Mouse (Mus musculus): ENCODE measurements around the gene Mdfic. TPM values are rescaled to one million over a fixed set of nuclear protein-coding genes. Genes with fewer than 3 reads are reported as not detected.

Mdfic gene
- total RNA-seq, 1 experiment: 8.1 TPM

GRCm38 (mm10) chr6:15745313-15745712 is 24.9 kb downstream of the Mdfic start:
- Histone ChIP-seq H3K4me3 (ENCODE audit: insufficient read depth in 1 of 2, low read depth in 1 of 2, low read length in 2 of 2, poor library complexity in 1 of 2, severe bottlenecking in 1 of 2) (no peak overlapping the region), H3K9ac (ENCODE audit: insufficient read depth, low read depth, low read length, poor library complexity, severe bottlenecking) (no peak overlapping the region), H3K27ac (ENCODE audit: insufficient read depth, low read depth, low read length, poor library complexity, severe bottlenecking) (no peak overlapping the region), H3K9me3 (ENCODE audit: control insufficient read depth, insufficient read depth, low read depth, low read length) (no peaks in the 10 kb centered on the region), H3K36me3 (ENCODE audit: control insufficient read depth, insufficient read depth, low read length, poor library complexity, severe bottlenecking) (no peaks in the 10 kb centered on the region), H3K4me1 (ENCODE audit: control insufficient read depth in 2 of 2, insufficient read depth in 2 of 2, low read length in 2 of 2, poor library complexity in 1 of 2) (peaks cover 2% of the 10 kb centered on the region in 2 experiments; a peak in 1 of 4 replicates)
- DNase-seq (ENCODE audit: low read depth, low spot score): no peak
- TF ChIP-seq MAFK (IDR thresholded peaks at IDR 0.05; ENCODE audit: insufficient read depth, low read depth, low read length) (no peak), CHD2 (IDR thresholded peaks at IDR 0.05; ENCODE audit: low read depth, low read length) (no peak), HCFC1 (IDR thresholded peaks at IDR 0.05; ENCODE audit: borderline replicate concordance, insufficient read depth, low read length) (no peak), ZC3H11A (IDR thresholded peaks at IDR 0.05; ENCODE audit: borderline replicate concordance, low read depth, low read length) (no peak), ZNF384 (IDR thresholded peaks at IDR 0.05; ENCODE audit: low read depth, low read length) (no peak)
- in situ Hi-C loops (cut with MboI; ENCODE audit: low sequenced_read_pairs in 2 of 2, unreplicated experiment in 2 of 2): no loop called here

GRCm38 (mm10) chr6:15745891-15746290 is 25.4 kb downstream of the Mdfic start:
- H3K27ac ChIP-seq (ENCODE audit: insufficient read depth, low read depth, low read length, poor library complexity, severe bottlenecking): no peak overlapping the region
- no peaks in the 10 kb centered on the region for H3K36me3 ChIP-seq (ENCODE audit: control insufficient read depth, insufficient read depth, low read length, poor library complexity, severe bottlenecking)
- no peaks in the 10 kb centered on the region for H3K9me3 ChIP-seq (ENCODE audit: control insufficient read depth, insufficient read depth, low read depth, low read length)
- in situ Hi-C loops (cut with MboI; ENCODE audit: low sequenced_read_pairs in 2 of 2, unreplicated experiment in 2 of 2): no loop called here
- H3K4me3 ChIP-seq (ENCODE audit: insufficient read depth in 1 of 2, low read depth in 1 of 2, low read length in 2 of 2, poor library complexity in 1 of 2, severe bottlenecking in 1 of 2): no peak overlapping the region
- no peak for DNase-seq (ENCODE audit: low read depth, low spot score)
- no peak overlapping the region for H3K9ac ChIP-seq (ENCODE audit: insufficient read depth, low read depth, low read length, poor library complexity, severe bottlenecking)
- H3K4me1 ChIP-seq (ENCODE audit: control insufficient read depth in 2 of 2, insufficient read depth in 2 of 2, low read length in 2 of 2, poor library complexity in 1 of 2): peaks cover 2% of the 10 kb centered on the region in 2 experiments; a peak in 1 of 4 replicates
- no peak for TF ChIP-seq ZNF384 (IDR thresholded peaks at IDR 0.05; ENCODE audit: low read depth, low read length)
- TF ChIP-seq HCFC1 (IDR thresholded peaks at IDR 0.05; ENCODE audit: borderline replicate concordance, insufficient read depth, low read length): no peak
- TF ChIP-seq CHD2 (IDR thresholded peaks at IDR 0.05; ENCODE audit: low read depth, low read length): no peak
- TF ChIP-seq MAFK (IDR thresholded peaks at IDR 0.05; ENCODE audit: insufficient read depth, low read depth, low read length): no peak
- TF ChIP-seq ZC3H11A (IDR thresholded peaks at IDR 0.05; ENCODE audit: borderline replicate concordance, low read depth, low read length): no peak

- in situ Hi-C loops (cut with MboI; ENCODE audit: low sequenced_read_pairs in 2 of 2, unreplicated experiment in 2 of 2): no loop called here
- H3K27ac ChIP-seq (ENCODE audit: insufficient read depth, low read depth, low read length, poor library complexity, severe bottlenecking): no peak overlapping the region
- H3K9me3 ChIP-seq (ENCODE audit: control insufficient read depth, insufficient read depth, low read depth, low read length): no peaks in the 10 kb centered on the region
- no peak overlapping the region for H3K4me3 ChIP-seq (ENCODE audit: insufficient read depth in 1 of 2, low read depth in 1 of 2, low read length in 2 of 2, poor library complexity in 1 of 2, severe bottlenecking in 1 of 2)
- DNase-seq (ENCODE audit: low read depth, low spot score): no peak
- H3K9ac ChIP-seq (ENCODE audit: insufficient read depth, low read depth, low read length, poor library complexity, severe bottlenecking): no peak overlapping the region
- no peak for TF ChIP-seq ZC3H11A (IDR thresholded peaks at IDR 0.05; ENCODE audit: borderline replicate concordance, low read depth, low read length)
- no peak for TF ChIP-seq HCFC1 (IDR thresholded peaks at IDR 0.05; ENCODE audit: borderline replicate concordance, insufficient read depth, low read length)
- TF ChIP-seq CHD2 (IDR thresholded peaks at IDR 0.05; ENCODE audit: low read depth, low read length): no peak
- H3K36me3 ChIP-seq (ENCODE audit: control insufficient read depth, insufficient read depth, low read length, poor library complexity, severe bottlenecking): no peaks in the 10 kb centered on the region
- peaks cover 2% of the 10 kb centered on the region in 2 experiments; a peak in 1 of 4 replicates for H3K4me1 ChIP-seq (ENCODE audit: control insufficient read depth in 2 of 2, insufficient read depth in 2 of 2, low read length in 2 of 2, poor library complexity in 1 of 2)
Observed at GRCm38 (mm10) chr6:15747396-15748155, 27.1 kb downstream of the Mdfic start.

- Histone ChIP-seq H3K9me3 (ENCODE audit: control insufficient read depth, insufficient read depth, low read depth, low read length) (no peaks in the 10 kb centered on the region), H3K36me3 (ENCODE audit: control insufficient read depth, insufficient read depth, low read length, poor library complexity, severe bottlenecking) (no peaks in the 10 kb centered on the region), H3K4me3 (ENCODE audit: insufficient read depth in 1 of 2, low read depth in 1 of 2, low read length in 2 of 2, poor library complexity in 1 of 2, severe bottlenecking in 1 of 2) (no peak overlapping the region), H3K4me1 (ENCODE audit: control insufficient read depth in 2 of 2, insufficient read depth in 2 of 2, low read length in 2 of 2, poor library complexity in 1 of 2) (peaks cover 2% of the 10 kb centered on the region in 2 experiments; a peak in 1 of 4 replicates), H3K27ac (ENCODE audit: insufficient read depth, low read depth, low read length, poor library complexity, severe bottlenecking) (no peak overlapping the region), H3K9ac (ENCODE audit: insufficient read depth, low read depth, low read length, poor library complexity, severe bottlenecking) (no peak overlapping the region)
- no peak for TF ChIP-seq ZC3H11A (IDR thresholded peaks at IDR 0.05; ENCODE audit: borderline replicate concordance, low read depth, low read length)
- no peak for TF ChIP-seq HCFC1 (IDR thresholded peaks at IDR 0.05; ENCODE audit: borderline replicate concordance, insufficient read depth, low read length)
- DNase-seq (ENCODE audit: low read depth, low spot score): no peak
- in situ Hi-C loops (cut with MboI; ENCODE audit: low sequenced_read_pairs in 2 of 2, unreplicated experiment in 2 of 2): no loop called here
Observed at GRCm38 (mm10) chr6:15748236-15748635, 27.8 kb downstream of the Mdfic start.

GRCm38 (mm10) chr6:15748943-15749342 is 28.5 kb downstream of the Mdfic start:
- Histone ChIP-seq H3K4me1 (ENCODE audit: control insufficient read depth in 2 of 2, insufficient read depth in 2 of 2, low read length in 2 of 2, poor library complexity in 1 of 2) (no peaks in the 10 kb centered on the region), H3K36me3 (ENCODE audit: control insufficient read depth, insufficient read depth, low read length, poor library complexity, severe bottlenecking) (no peaks in the 10 kb centered on the region), H3K27ac (ENCODE audit: insufficient read depth, low read depth, low read length, poor library complexity, severe bottlenecking) (no peak overlapping the region), H3K4me3 (ENCODE audit: insufficient read depth in 1 of 2, low read depth in 1 of 2, low read length in 2 of 2, poor library complexity in 1 of 2, severe bottlenecking in 1 of 2) (no peak overlapping the region), H3K9me3 (ENCODE audit: control insufficient read depth, insufficient read depth, low read depth, low read length) (no peaks in the 10 kb centered on the region), H3K9ac (ENCODE audit: insufficient read depth, low read depth, low read length, poor library complexity, severe bottlenecking) (no peak overlapping the region)
- DNase-seq (ENCODE audit: low read depth, low spot score): no peak
- TF ChIP-seq HCFC1 (IDR thresholded peaks at IDR 0.05; ENCODE audit: borderline replicate concordance, insufficient read depth, low read length): no peak
- no peak for TF ChIP-seq ZNF384 (IDR thresholded peaks at IDR 0.05; ENCODE audit: low read depth, low read length)
- no peak for TF ChIP-seq MAFK (IDR thresholded peaks at IDR 0.05; ENCODE audit: insufficient read depth, low read depth, low read length)
- no peak for TF ChIP-seq ZC3H11A (IDR thresholded peaks at IDR 0.05; ENCODE audit: borderline replicate concordance, low read depth, low read length)
- TF ChIP-seq CHD2 (IDR thresholded peaks at IDR 0.05; ENCODE audit: low read depth, low read length): no peak
- in situ Hi-C loops (cut with MboI; ENCODE audit: low sequenced_read_pairs in 2 of 2, unreplicated experiment in 2 of 2): no loop called here
